Mouse (Mus musculus): ENCODE results near the gene Scg3. TPM values are rescaled to one million over a fixed set of nuclear protein-coding genes. Genes with fewer than 3 reads are reported as not detected.

Gene Scg3
- polyA plus RNA-seq (2015; fragmentation: Nextera tagmentation; extraction: Ambion mirVana) = 0.42 and 0.56 TPM in 2 replicates

GRCm38 (mm10) chr9:75683426-75684191 lies at the start of gene Scg3:
Gene Scg3, minus strand, starts transcription at chr9:75684056.
- peak within 1 kb of the TSS; percentile 8; the same call in 1 of the 2 replicates for H3K4me3 ChIP-seq (ENCODE audit: low read depth, low read length)
- TF ChIP-seq CTCF (IDR thresholded peaks at IDR 0.05) = no peak
- no peak for TF ChIP-seq EP300 (IDR thresholded peaks at IDR 0.05)
- H3K9ac ChIP-seq (replicated peaks; ENCODE audit: low read depth) = no peak within 1 kb of the TSS
- no peak within 1 kb of the TSS for H3K27ac ChIP-seq (ENCODE audit: low read length)
- no peaks in the 10 kb centered on the region for H3K27me3 ChIP-seq (replicated peaks; ENCODE audit: insufficient read depth, low read length)
- peak within 1 kb of the TSS; percentile 33 for H3K4me2 ChIP-seq (replicated peaks; ENCODE audit: low read depth, low read length)
- H3K9me3 ChIP-seq (ENCODE audit: low read length) = no peaks in the 10 kb centered on the region
- WGBS = 10% methylated on average over 42 of the region's 42 CpGs
- DNase-seq (ENCODE audit: low spot score) (peak; percentile 85), ATAC-seq (peak; percentile 83)
- H3K4me1 ChIP-seq (ENCODE audit: insufficient read depth, low read depth, low read length) = no peaks in the 10 kb centered on the region
- H3K36me3 ChIP-seq (ENCODE audit: insufficient read depth, low read length) = no peaks in the 10 kb centered on the region

GRCm38 (mm10) chr9:75719952-75720687 lies 36.3 kb upstream of the Scg3 start:
- no peak overlapping the region for H3K4me3 ChIP-seq (ENCODE audit: low read depth, low read length)
- WGBS = 33% methylated on average over 11 of the region's 11 CpGs

GRCm38 (mm10) chr9:75719481-75719880 lies 35.6 kb upstream of the Scg3 start:
- Histone ChIP-seq H3K27ac (ENCODE audit: low read length) (no peak overlapping the region), H3K4me3 (ENCODE audit: low read depth, low read length) (no peak overlapping the region), H3K4me1 (ENCODE audit: insufficient read depth, low read depth, low read length) (no peaks in the 10 kb centered on the region), H3K27me3 (replicated peaks; ENCODE audit: insufficient read depth, low read length) (no peaks in the 10 kb centered on the region), H3K9ac (replicated peaks; ENCODE audit: low read depth) (no peak overlapping the region), H3K4me2 (replicated peaks; ENCODE audit: low read depth, low read length) (no peak overlapping the region), H3K9me3 (ENCODE audit: low read length) (no peaks in the 10 kb centered on the region), H3K36me3 (ENCODE audit: insufficient read depth, low read length) (no peaks in the 10 kb centered on the region)
- ATAC-seq = no peak
- WGBS = 71% methylated on average over 3 of the region's 3 CpGs
- peak; percentile 7 for DNase-seq (ENCODE audit: low spot score)
- TF ChIP-seq EP300 (IDR thresholded peaks at IDR 0.05) (no peak), CTCF (IDR thresholded peaks at IDR 0.05) (no peak)

More at GRCm38 (mm10) chr9:75719952-75720687, 36.3 kb upstream of the Scg3 start:
- Histone ChIP-seq H3K36me3 (ENCODE audit: insufficient read depth, low read length) (no peaks in the 10 kb centered on the region), H3K9ac (replicated peaks; ENCODE audit: low read depth) (no peak overlapping the region), H3K9me3 (ENCODE audit: low read length) (no peaks in the 10 kb centered on the region), H3K4me1 (ENCODE audit: insufficient read depth, low read depth, low read length) (no peaks in the 10 kb centered on the region), H3K27me3 (replicated peaks; ENCODE audit: insufficient read depth, low read length) (no peaks in the 10 kb centered on the region), H3K4me2 (replicated peaks; ENCODE audit: low read depth, low read length) (no peak overlapping the region), H3K27ac (ENCODE audit: low read length) (no peak overlapping the region)
- DNase-seq (ENCODE audit: low spot score) (peak; percentile 61), ATAC-seq (no peak)
- TF ChIP-seq CTCF (IDR thresholded peaks at IDR 0.05) (peak; percentile 90), EP300 (IDR thresholded peaks at IDR 0.05) (no peak)

GRCm38 (mm10) chr9:75684772-75685171 lies 916 bp upstream of the Scg3 start:
- Histone ChIP-seq H3K9ac (replicated peaks; ENCODE audit: low read depth) (no peak overlapping the region), H3K9me3 (ENCODE audit: low read length) (no peaks in the 10 kb centered on the region), H3K27ac (ENCODE audit: low read length) (no peak overlapping the region), H3K4me1 (ENCODE audit: insufficient read depth, low read depth, low read length) (no peaks in the 10 kb centered on the region), H3K27me3 (replicated peaks; ENCODE audit: insufficient read depth, low read length) (no peaks in the 10 kb centered on the region), H3K4me3 (ENCODE audit: low read depth, low read length) (no peak overlapping the region), H3K36me3 (ENCODE audit: insufficient read depth, low read length) (no peaks in the 10 kb centered on the region), H3K4me2 (replicated peaks; ENCODE audit: low read depth, low read length) (no peak overlapping the region)
- TF ChIP-seq CTCF (IDR thresholded peaks at IDR 0.05) (no peak), EP300 (IDR thresholded peaks at IDR 0.05) (no peak)
- DNase-seq (ENCODE audit: low spot score) (no peak), ATAC-seq (no peak)
- WGBS = 66% methylated on average over 3 of the region's 3 CpGs

GRCm38 (mm10) chr9:75684292-75684691 lies 436 bp upstream of the Scg3 start:
- ATAC-seq (no peak), DNase-seq (ENCODE audit: low spot score) (no peak)
- no peak overlapping the region for H3K9ac ChIP-seq (replicated peaks; ENCODE audit: low read depth)
- no peaks in the 10 kb centered on the region for H3K4me1 ChIP-seq (ENCODE audit: insufficient read depth, low read depth, low read length)
- no peaks in the 10 kb centered on the region for H3K27me3 ChIP-seq (replicated peaks; ENCODE audit: insufficient read depth, low read length)
- H3K9me3 ChIP-seq (ENCODE audit: low read length) = no peaks in the 10 kb centered on the region
- H3K4me3 ChIP-seq (ENCODE audit: low read depth, low read length) = peak overlapping the region; percentile 8; the same call in 1 of the 2 replicates
- no peak for TF ChIP-seq EP300 (IDR thresholded peaks at IDR 0.05)
- TF ChIP-seq CTCF (IDR thresholded peaks at IDR 0.05) = no peak
- peak overlapping the region; percentile 33 for H3K4me2 ChIP-seq (replicated peaks; ENCODE audit: low read depth, low read length)
- WGBS = 70% methylated on average over 4 of the region's 4 CpGs
- H3K36me3 ChIP-seq (ENCODE audit: insufficient read depth, low read length) = no peaks in the 10 kb centered on the region
- no peak overlapping the region for H3K27ac ChIP-seq (ENCODE audit: low read length)

- no peak overlapping the region for H3K9ac ChIP-seq (replicated peaks; ENCODE audit: low read depth)
- no peak overlapping the region for H3K4me2 ChIP-seq (replicated peaks; ENCODE audit: low read depth, low read length)
- WGBS = 78% methylated on average over 5 of the region's 5 CpGs
- no peak for ATAC-seq
- TF ChIP-seq EP300 (IDR thresholded peaks at IDR 0.05) (no peak), CTCF (IDR thresholded peaks at IDR 0.05) (no peak)
- H3K27ac ChIP-seq (ENCODE audit: low read length) = no peak overlapping the region
- H3K9me3 ChIP-seq (ENCODE audit: low read length) = no peaks in the 10 kb centered on the region
- DNase-seq (ENCODE audit: low spot score) = no peak
- H3K36me3 ChIP-seq (ENCODE audit: insufficient read depth, low read length) = no peaks in the 10 kb centered on the region
- no peak overlapping the region for H3K4me3 ChIP-seq (ENCODE audit: low read depth, low read length)
- H3K4me1 ChIP-seq (ENCODE audit: insufficient read depth, low read depth, low read length) = no peaks in the 10 kb centered on the region
- H3K27me3 ChIP-seq (replicated peaks; ENCODE audit: insufficient read depth, low read length) = no peaks in the 10 kb centered on the region
These were observed 3.2 kb downstream of the Scg3 start for GRCm38 (mm10) chr9:75680606-75681005.
